Mouse (Mus musculus) adrenal gland, adult (tissue): ENCODE data around the gene Lin7b.
"Not testable (repeated sequence)": the region's sequence is repeated elsewhere in the genome, so short reads cannot be mapped to it uniquely, and the experiment has no call there.

Experiments used
- DNase-seq, 2 experiments: peaks; one replicate each; pipeline ENCODE4 v3.0.0; 2022 to 2023; ENCODE audit warnings: low spot score in 1 of 2; ENCODE audit not compliant: inconsistent age in 2 of 2

Lin7b gene

DNA sequence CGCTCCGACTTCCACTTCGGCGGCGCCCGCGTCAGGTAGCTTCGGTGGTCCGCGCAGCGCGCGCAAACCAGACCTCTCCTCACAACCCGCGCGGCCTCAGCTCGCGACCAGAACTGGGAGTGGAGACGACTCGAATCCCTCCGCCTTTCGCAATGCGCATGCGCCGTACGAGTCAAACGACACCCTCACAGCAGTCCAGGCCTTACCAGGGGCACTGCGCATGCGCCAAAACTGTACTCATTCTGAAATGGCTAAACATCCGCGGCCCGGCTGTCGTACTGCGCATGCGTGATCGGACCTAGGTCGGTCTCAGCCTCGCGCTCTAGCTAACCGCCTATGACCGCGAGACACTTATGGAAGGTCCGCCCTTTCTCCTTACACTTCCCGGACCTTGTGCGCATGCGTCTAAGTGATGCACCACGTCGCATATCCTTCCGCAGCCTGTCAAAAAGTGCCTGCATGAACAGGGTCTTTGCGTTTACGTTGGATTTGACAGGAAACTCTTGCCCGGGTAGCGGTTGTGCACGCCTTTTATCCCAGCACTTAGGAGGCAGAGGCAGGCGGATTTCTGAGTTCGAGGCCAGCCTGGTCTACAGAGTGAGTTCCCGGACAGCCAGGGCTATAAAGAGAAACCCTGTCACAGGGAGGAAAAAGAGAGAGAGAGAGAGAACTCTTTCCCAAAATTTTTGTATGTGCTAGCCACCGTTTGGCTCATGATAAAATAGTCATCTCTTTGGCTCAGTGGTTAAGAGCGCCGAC, 25.4 kb upstream of the Lin7b start, which contains the start of gene Snrnp70:
TSS of gene Snrnp70 (minus strand) at position 165 of the 759 bp plus-strand sequence.
- peak; percentile 100 for DNase-seq

DNA sequence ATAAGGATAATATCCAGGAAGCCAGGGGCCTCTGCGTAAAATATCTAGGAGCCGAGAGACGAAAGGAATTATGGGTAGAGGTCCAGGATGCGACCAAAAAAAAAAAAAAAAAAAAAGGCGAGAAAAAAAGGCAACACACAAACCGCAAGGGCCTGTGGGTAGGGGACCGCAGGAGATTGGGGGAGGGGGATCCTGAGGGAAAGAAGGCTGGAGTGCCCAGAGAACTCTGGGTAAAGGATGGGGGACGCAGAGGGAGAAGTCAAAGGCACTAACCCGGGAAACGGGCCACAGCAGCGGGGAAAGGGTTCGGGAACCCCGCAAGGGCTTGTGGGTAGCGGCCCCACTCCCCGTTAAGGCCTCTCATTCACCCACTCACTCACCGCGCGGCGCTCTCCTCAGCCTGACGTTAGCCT, 24.8 kb upstream of the Lin7b start:
- no peak for DNase-seq

DNA sequence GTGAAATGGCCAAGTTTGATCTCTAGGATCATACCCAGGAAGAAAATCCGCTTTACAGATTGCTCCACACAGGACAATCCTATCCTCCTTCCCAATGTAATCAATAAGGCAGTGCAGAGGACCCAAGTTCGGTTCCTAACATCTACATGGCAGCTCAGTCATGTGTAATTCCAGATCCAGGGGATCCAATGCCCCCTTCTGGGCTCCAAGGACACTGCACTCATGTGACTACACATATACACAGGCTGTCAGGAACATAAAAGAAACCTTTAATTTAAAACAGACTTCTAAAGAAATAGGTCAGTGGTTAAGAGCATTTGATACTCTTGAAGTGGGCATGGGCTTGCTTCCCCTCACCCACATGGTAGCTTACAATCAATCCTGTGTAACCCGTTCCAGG, 15.7 kb upstream of the Lin7b start:
- no peak for DNase-seq

DNA sequence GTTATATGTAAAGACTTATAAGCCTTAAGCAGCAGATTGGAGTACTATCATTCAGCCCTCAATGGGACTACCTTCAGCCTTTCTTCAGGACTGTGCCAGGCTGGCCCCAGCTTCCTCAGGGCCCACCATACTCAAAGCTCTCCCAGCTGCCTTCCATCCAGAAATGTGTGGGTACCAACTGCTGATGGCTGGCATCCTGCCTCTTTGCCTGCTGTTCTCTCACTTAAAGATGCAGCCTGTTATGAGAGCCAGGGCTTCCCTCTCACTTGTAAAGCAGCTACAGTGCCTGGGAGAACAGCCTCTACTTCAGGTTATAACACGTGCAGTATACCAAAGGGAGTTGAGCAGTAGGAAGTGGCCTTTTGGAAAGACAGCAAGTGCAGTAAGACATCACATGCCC, 5.7 kb upstream of the Lin7b start:
- no peak for DNase-seq

DNA sequence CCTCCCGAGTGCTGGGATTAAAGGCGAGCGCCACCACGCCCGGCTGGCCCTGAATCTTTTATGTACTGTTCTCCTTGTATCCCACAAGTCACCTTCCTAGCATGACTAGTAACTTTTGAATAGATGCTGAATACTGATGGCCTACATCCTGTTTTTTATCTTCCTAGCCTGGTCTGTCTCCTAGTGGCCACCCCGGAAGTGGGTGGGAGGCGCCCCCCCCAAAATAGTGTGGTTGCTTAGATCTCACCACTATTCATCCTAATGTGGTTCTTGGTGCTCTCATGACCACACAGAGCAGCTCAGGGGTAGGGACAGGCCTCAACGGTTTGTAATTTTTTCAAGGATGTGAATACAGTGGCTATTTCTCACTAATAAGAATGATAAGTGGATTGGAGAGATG, 4.2 kb upstream of the Lin7b start:
- DNase-seq, result no peak

DNA sequence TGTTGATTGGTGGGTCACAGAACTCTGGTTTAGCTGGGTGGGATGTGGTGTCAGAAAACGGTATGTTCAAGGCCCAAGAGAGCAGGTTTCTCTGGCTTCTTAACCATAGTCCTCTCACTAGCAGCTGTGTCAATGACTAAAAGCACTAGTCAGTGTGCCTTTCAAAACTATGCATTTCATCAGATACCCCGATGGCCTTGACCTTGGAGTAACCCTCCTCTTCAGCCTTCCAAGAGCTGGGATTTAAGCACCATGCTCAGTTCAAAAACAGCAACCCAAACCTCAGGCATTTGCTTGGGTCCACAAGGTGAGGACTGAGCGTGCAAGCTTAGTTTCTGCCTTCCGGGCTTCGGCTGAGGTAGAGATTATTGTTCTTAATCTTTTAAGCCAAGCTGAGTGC, 2.0 kb upstream of the Lin7b start:
- DNase-seq, result peak; percentile 46 to 80

DNA sequence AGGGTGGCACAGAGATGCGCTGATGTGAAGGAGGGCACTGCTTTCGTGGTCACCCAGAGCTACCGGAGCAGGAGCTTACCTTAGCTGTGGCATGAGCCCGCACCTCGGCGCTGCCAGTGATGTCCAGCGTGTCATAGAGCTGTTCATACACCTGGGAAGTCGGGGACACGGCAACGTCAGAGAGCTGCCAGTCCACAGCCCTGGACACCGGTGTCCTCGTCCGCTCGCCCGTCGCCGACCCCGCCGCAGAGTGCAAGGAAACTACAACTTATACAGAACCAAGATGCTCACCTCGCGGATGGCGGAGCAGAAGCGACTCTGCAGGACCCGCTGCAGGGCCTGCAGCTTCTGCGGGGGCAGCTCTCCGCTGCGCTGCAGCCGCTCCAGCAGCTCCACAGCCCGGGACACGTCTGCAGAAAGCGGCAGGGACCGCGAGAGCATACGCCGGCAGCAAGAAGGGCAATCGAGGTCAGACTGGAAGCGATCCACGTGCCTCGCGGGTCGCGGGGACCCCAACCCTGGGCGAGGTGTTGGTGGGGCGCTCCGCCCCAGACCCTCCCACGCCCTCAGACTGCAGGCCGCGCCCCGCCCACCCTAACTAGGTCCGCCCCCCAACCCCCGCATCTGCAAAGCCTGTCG, 428 bp downstream of the Lin7b start:
- peak in 1 of 2 experiments; percentile 36 for DNase-seq

DNA sequence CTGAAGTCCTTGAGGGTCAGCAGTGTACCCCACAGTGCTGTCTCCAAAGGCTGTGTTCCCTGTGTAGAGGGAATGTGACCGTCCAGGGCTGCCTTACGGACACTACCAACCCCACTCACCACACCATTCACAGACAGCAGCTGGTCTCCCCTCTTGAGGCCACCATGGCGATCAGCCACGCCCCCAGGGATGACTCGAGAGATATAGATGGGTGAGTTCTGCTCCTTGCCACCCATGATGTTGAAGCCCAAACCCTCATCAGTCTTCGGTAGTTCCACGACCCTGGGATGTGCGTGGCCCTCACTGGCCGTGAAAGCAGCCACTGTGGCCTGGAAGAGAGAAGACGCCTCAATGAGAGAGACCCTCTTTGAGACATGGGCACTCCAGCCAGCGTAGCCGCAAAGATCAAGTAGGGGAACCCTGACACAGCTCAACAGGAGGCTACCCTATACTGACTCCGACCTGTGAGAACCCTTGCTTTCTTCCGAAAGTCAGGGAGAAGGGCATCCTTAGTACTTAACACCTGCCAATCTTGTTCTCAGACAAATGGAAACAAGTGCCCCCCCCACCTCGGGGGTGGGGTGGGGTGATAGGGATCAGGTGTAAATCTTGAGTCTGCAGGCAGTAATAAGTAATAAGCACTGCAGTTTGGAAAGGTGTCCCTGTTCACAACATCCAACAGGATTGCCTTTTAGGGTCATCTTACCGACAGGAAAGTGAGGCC, 1.2 kb downstream of the Lin7b start:
- DNase-seq, result peak in 1 of 2 experiments; percentile 36

DNA sequence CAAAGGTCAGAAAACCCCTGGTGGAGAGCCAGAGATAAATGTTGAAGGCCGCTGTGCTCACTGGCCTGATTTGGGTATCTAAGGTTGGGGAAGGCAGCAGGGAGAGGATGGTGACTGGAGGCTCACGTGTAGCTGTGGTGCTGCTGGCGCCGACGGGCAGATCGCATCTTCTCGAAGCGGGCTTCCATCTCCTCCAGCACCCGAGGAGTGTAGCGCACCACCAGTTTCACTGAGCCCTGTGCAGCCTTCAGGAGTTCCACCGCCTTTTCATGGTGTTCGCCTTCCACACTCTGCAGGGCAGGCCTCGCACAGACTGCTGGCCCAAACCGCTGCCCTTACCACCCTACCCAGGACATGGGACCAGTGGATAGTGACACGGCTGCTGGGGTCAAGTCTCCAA, 2.2 kb downstream of the Lin7b start:
- peak in 1 of 2 experiments; percentile 35 for DNase-seq

DNA sequence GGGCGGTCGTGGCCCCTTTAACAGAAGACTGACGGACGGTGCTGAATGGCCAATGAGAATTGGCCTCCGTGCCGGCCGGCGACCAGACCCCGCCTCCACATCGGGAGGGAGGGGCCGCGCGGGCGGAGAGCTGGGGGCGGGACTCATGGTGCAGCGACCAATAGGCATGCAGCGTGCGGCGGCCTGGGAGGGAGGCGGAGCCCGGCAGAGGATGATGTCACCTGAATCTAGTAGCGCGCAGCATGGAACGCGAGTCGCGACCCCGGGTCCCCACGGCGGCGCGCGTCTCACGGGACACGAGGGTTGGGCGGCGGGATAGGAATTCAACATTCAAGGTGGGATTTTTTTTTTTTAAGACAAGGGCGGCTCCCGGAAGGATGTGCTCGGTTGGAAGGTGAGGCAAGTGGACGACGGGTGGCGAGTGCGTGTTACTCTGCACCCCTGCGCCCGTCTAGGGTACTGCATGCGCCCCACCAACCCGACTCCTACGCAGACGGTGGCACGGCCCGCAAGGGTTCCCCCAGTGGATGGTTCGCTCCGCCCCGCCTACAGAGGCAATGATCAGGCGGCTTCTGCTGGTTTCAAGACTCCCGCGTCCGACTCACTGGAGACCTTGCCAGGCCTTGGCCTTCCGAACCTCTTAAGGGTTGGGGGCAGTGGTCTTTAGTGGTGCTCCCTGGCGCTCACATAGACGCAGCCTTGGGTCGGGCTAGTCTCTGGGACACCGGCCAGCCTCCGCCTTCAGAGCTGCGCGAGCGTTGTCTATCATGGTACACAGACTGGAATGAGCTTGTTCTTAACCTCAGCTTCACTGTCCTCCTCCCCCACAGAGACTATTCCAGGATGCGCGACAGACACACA, 3.1 kb downstream of the Lin7b start:
- DNase-seq, result peak; percentile 98 to 99

DNA sequence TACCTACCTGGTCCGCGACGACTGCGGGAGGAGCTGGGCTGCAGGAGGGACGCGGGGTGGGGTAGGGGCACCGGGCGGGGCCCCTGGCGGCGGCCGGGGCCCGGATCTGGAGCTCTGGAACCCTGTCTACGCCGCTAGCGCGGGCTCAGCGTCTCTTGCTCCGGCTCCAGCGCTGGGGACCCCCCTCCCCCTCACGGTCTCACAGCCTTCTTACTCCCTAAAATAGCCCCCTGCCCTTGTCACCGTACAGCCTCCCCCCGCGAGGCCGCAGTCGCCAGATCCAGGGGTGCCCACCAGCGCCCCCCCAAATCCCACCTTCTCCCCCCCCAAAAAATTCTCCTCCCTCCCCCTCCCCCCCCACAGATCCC, 3.7 kb downstream of the Lin7b start, which contains the start of gene Ppfia3:
TSS of gene Ppfia3 (minus strand) at position 368 of the 368 bp plus-strand sequence.
- peak in 1 of 2 experiments; percentile 69 for DNase-seq

DNA sequence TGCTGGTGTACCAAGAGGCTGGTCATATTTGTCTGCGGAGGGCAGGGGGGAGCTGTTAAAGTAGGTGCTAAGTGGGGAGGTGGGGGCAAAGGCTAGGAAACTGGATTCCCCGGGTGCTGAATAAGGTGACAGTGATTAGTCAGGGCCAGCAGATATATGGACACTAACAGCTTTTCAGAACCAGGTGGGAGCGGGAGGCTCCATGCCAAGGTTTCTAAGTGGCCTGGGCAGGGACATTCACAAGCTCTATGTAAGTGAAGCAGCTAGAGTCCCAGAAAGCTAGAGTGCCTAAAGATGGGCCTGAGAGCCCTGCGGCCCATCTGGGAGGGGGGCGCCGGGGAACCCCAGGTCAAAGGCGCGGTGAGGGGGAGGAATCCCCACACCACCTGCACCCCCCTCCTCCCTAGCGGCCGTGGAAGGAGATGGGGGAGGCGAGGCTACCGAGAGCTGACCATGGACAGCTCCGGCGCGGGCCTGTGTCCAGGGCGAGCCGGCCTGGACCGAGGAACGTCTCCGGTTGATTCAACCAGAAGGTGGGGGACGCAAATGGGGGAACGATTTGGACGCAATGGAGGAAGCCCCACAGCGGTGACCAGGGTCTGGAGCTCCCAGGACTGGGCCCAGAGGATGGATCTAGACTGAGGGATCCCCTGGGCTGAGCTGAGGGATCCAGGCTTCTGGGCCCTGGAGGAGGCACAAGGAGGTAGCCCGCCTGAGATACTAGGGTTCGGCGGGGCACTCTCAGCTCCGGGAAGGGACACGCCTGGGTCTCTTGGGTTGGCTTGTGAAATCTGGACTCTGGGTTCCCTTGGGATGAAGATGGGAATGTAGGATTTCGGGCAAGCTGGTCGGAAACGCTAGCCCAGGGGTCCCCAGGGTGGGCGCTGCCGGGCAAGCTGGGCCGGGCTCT, 4.4 kb downstream of the Lin7b start:
- DNase-seq, result peak; percentile 65 to 83

DNA sequence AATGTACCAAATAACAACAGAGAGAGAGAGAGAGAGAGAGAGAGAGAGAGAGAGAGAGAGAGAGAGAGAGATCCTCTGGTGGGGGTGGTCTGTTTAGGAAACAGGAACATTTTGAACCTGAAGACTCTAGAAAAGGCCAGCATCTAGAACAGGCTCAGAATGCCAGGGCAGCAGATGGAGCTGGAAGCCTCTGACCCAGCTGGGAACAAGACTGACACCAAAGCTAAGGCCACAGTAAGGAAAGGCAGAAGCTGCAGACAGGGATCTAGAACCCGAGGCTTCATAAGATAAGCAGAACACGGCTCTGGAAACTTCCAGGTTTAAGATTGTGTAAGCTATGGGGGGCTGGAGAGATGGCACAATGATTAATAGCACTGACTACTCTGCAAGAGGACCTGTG, 6.4 kb downstream of the Lin7b start:
- DNase-seq, result no peak

DNA sequence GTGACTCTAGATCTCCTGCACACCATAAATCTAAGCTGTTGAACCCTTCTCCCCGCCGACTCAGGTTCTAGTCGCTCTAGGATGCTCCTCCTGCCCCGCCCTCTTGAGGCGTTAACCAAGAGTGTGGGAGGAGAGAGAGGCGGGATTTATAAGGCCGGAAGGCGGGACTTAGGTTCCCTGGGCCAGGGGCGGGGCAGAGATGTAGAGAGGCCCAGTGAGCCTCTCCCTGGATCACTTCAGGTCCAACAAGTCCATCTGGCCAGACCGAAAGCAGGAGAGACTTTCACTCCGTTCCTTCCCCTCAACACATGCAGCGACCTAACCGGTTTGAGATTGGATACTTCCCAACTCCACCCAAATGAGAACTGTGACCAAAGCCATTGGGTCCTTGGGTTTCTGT, 7.6 kb downstream of the Lin7b start:
- DNase-seq, result no peak

DNA sequence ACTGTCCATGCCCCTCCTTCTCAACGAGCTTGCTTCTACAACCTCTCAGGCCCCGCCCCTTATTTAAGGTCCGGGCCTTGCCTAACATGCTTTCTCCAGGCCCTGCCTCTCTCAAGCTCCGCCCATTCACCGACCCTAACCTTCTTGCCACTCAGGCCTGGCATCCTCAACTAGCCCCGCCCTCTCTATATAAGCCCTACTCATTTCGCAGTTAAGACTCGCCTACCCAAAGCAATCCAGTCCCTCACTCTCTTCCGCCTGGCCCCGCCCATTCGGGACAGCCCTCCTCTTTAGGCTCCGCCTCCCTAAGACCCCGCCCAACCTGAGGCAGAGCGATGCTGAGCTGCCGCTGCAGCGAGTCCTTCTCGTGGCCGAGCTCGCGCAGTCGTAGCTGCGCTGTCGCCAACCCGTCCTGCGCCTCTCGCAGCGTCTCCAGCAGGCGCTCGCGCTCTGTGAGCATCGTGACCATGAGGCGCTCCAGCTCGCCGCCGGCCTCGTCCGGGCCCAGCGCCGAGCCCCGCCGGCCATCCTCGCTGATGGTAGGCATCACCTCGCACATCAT, 9.1 kb downstream of the Lin7b start:
- peak; percentile 88 to 91 for DNase-seq

DNA sequence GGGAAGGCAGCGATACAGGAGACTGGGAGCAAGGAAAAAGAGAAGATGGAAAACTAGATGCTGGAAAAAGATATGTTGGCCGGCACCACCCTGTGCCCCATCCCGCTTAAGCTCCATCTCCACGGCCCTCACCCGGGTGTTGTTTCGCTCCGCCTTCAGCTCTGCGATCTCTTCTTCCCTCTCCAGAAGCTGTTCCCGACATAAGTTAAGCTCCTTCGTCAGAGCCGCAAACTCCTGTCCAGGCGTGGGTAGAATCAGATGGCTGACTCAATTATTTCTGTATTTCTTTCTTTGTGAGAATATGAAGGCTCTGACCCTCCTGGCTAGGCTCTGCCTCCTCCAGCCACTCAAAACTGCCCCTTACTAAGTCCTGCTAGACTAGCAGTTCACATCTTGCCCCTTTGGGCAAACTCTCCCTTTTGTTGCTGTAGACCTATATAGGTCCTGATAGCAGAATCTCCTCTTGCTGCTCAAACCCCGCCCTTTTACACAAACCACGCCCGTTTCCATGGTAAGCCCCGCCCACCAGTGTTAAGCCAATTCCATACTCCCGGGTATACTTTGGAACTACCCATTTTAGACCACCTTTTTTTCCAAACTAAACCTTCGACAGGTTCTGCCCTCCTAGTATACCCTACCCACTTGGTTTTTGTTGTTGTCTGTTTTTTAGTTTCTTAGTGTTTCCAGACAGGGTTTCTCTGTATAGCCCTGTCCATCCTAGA, 9.8 kb downstream of the Lin7b start:
- no peak for DNase-seq

DNA sequence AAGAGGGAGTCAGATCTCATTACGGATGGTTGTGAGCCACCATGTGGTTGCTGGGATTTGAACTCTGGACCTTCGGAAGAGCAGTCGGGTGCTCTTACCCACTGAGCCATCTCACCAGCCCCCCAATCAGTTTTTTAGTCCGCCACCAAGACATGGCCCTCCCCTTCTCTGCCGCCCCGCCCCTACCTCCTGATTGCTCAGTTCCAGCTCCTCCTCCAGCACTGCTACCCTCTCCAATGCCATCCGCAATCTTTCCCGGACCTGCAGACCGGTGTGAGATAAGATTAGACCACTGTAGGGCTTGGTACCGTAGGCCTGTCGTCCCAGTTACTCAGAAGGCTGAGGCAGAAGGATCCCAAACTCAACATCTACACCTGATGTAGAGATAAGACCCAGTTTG, 11.3 kb downstream of the Lin7b start:
- not testable (repeated sequence) for DNase-seq

DNA sequence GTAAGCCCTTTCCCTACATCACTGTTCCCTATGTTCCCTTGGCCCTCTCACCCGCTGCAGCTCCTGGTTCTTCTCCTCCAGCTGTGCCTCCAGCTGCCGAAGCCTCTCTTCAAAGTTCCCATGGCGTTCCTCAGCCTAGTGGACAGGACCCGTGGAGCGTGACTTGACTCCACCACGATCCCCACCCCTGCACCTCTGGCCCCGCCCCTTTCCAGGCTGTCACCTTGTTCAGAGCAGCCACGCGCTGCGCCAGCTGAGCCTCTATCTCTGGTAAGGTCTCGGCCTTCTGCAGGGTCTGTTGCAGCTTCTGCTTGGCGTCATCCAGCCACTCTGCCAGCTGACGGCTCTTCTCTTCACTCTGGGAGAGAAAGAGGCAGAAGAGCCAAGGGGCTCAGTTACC, 14.3 kb downstream of the Lin7b start:
- no peak for DNase-seq
